Mouse (Mus musculus) heart, postnatal 4 days (tissue): ENCODE measurements around the gene Plekha4. TPM values are rescaled to one million over a fixed set of nuclear protein-coding genes. Genes with fewer than 3 reads are reported as not detected.

Experiments used
- total RNA-seq, 2 experiments: library from RNA; stranded (reverse); gene quantifications; 2 replicates each; pipeline ENCODE4 v1.2.3; 2021

Plekha4 gene
- total RNA-seq, 2 experiments from 2014 or later = 3.6 to 4.0 TPM

Other genes with a start within 250 kb of the Plekha4 start
- not detected for gene Slc6a21, start 248.8 kb upstream of the Plekha4 start, total RNA-seq
- gene Trpm4, start 192.6 kb upstream of the Plekha4 start, total RNA-seq = 10 to 100 TPM; 26.2 to 29.2 TPM
- 100 to 1,000 TPM; 182 to 202 TPM for gene Hrc, start 191.0 kb upstream of the Plekha4 start, total RNA-seq
- gene Ppfia3, start 159.3 kb upstream of the Plekha4 start, total RNA-seq = under 1 TPM; 0.26 to 0.34 TPM
- 1 to 10 TPM; 1.5 to 2.4 TPM for gene Lin7b, start 155.7 kb upstream of the Plekha4 start, total RNA-seq
- 100 to 1,000 TPM; 203 to 223 TPM for gene Snrnp70, start 130.6 kb upstream of the Plekha4 start, total RNA-seq
- under 1 TPM; 0.43 to 0.59 TPM for gene Kcna7, start 120.7 kb upstream of the Plekha4 start, total RNA-seq
- under 1 TPM; 0.17 to 0.43 TPM for gene Ntf5, start 112.6 kb upstream of the Plekha4 start, total RNA-seq
- gene Lhb, start 105.5 kb upstream of the Plekha4 start, total RNA-seq = not detected
- 10 to 100 TPM; 82.7 to 90.3 TPM for gene Gys1, start 91.5 kb upstream of the Plekha4 start, total RNA-seq
- 10 to 100 TPM; 38.7 to 39.3 TPM for gene Ruvbl2, start 88.2 kb upstream of the Plekha4 start, total RNA-seq
- gene Ftl1, start 66.4 kb upstream of the Plekha4 start, total RNA-seq = 100 to 1,000 TPM; 302 to 316 TPM
- gene Bax, start 59.4 kb upstream of the Plekha4 start, total RNA-seq = 10 to 100 TPM; 48.6 to 50.7 TPM
- 1 to 10 TPM in 1 of 2 experiments, not detected in 1; 1.1 TPM for gene Tulp2, start 44.5 kb upstream of the Plekha4 start, total RNA-seq
- gene Gm45808, start 39.5 kb upstream of the Plekha4 start, total RNA-seq = 1 to 10 TPM; 2.0 to 2.1 TPM
- gene Dhdh, start 37.5 kb upstream of the Plekha4 start, total RNA-seq = 1 to 10 TPM; 3.5 to 4.7 TPM
- 100 to 1,000 TPM; 121 to 131 TPM for gene Nucb1, start 15.9 kb upstream of the Plekha4 start, total RNA-seq
- gene Ppp1r15a, start 62 bp upstream of the Plekha4 start, total RNA-seq = 10 to 100 TPM; 40.7 to 42.1 TPM
- under 1 TPM in 1 of 2 experiments, not detected in 1; 0.20 TPM for gene Hsd17b14, start 28.6 kb downstream of the Plekha4 start, total RNA-seq
- 10 to 100 TPM; 56.1 to 64.7 TPM for gene Bcat2, start 43.8 kb downstream of the Plekha4 start, total RNA-seq
- gene Fgf21, start 89.2 kb downstream of the Plekha4 start, total RNA-seq = not detected
- not detected for gene Fut1, start 91.0 kb downstream of the Plekha4 start, total RNA-seq
- under 1 TPM; 0.56 to 0.60 TPM for gene Izumo1, start 95.5 kb downstream of the Plekha4 start, total RNA-seq
- gene Rasip1, start 101.2 kb downstream of the Plekha4 start, total RNA-seq = 10 to 100 TPM; 50.0 to 50.5 TPM
- 10 to 100 TPM in 1 of 2 experiments, 1 to 10 TPM in 1; 8.8 to 11.7 TPM for gene Mamstr, start 113.6 kb downstream of the Plekha4 start, total RNA-seq
- not detected for gene Fut2, start 140.1 kb downstream of the Plekha4 start, total RNA-seq
- not detected for gene Ntn5, start 157.7 kb downstream of the Plekha4 start, total RNA-seq
- gene Sec1, start 168.1 kb downstream of the Plekha4 start, total RNA-seq = under 1 TPM; 0.14 to 0.18 TPM
- gene Car11, start 173.5 kb downstream of the Plekha4 start, total RNA-seq = 1 to 10 TPM; 4.5 to 5.0 TPM
- gene Dbp, start 178.8 kb downstream of the Plekha4 start, total RNA-seq = 10 to 100 TPM; 22.6 to 25.1 TPM
- 100 to 1,000 TPM; 787 to 798 TPM for gene Rpl18, start 189.1 kb downstream of the Plekha4 start, total RNA-seq
- gene Sphk2, start 191.7 kb downstream of the Plekha4 start, total RNA-seq = 10 to 100 TPM; 14.2 to 16.7 TPM
- under 1 TPM; 0.38 to 0.43 TPM for gene Fam83e, start 194.9 kb downstream of the Plekha4 start, total RNA-seq
- not detected for gene Spaca4, start 199.5 kb downstream of the Plekha4 start, total RNA-seq